Mouse (Mus musculus) thymus, adult 2 months (tissue): Measurements from ENCODE around the gene Slmap.

ENCODE experiments used
- CTCF ChIP-seq: fragments of 200-500 bp; IDR thresholded peaks from 2 replicates; pipeline ENCODE4 v1.5.1; 2012; ENCODE audit warnings: mild to moderate bottlenecking, control low read depth, low read length, moderate library complexity, borderline replicate concordance; ENCODE audit not compliant: control insufficient read depth, poor library complexity, insufficient read depth; ENCODE audit errors: extremely low read depth
- POLR2A ChIP-seq: fragments of 200-500 bp; IDR thresholded peaks from 2 replicates; pipeline ENCODE4 v1.6.1; 2012; ENCODE audit warnings: mild to moderate bottlenecking, low read length, control low read depth, moderate library complexity; ENCODE audit not compliant: control insufficient read depth, poor library complexity, insufficient read depth; ENCODE audit errors: extremely low read depth

GRCm38 (mm10) chr14:26466544-26467125, 68.1 kb downstream of the Slmap start:
- TF ChIP-seq POLR2A = no peak
- TF ChIP-seq CTCF = no peak
